Comparison of ENCODE assay signal across 8 mouse cellular contexts in the genomic region with DNA sequence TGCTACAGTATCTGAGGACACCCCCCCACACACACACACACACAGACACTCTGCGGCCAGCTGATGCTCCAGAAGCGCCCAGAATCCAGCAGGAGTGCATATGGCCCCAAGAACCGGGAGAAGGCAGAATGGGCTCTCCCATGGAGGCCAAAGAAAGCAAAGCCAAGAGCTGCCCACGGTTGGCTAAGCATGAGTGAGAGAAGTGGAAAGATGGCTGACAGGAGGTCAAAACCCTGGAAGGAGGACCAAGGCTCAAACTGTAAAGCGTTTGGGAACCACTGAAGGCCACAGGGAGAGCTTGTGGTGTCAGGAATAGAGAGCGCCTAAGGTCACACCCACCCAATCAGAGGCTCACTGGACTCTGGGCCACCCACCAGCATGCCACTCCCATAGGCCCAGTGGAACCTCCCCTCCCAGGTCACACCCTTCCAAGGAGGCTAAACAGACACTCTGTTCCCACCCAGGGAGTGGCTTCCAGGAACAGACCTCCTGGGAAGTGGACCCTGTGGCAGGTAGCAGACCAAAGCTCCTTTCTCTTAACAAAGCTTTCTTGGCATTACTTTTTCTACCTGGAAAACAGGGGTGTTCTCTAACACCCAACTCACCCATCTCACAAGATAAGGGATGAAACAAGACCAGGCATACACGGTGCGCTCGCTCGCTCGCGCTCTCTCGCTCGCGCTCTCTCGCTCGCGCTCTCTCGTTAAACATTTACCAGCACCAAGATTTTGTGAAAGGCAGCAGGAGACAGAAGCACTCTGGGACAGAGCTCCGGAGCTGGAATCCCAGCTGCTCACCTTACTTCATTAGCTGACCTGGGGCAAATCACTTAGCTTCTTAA. TPM values are rescaled to one million over a fixed set of nuclear protein-coding genes. Genes with fewer than 3 reads are reported as not detected.
DNase-seq lines count a peak whose midpoint lies in the region; ATAC-seq lines count a peak whose summit lies in the region.

No protein-coding gene starts in this region.

- H3K4me1 ChIP-seq in hindbrain, embryonic 16.5 days (ENCODE audit: control insufficient read depth, insufficient read depth, low read depth, low read length): peaks cover 32% of the 10 kb centered on the region
- H3K4me1 ChIP-seq in liver, embryonic 12.5 days: peaks cover 67% of the 10 kb centered on the region

- peak overlapping the region; percentile 63 for H3K27ac ChIP-seq in hindbrain, embryonic 16.5 days (ENCODE audit: low read depth, low read length)
- H3K27ac ChIP-seq in liver, embryonic 12.5 days: peak overlapping the region; percentile 96

- ATAC-seq in hindbrain, embryonic 16.5 days: no peak
- ATAC-seq in liver, embryonic 12.5 days: peak; percentile 95

- peak; percentile 37 for DNase-seq in ovary, postnatal 36 days (ENCODE audit: low spot score)
- DNase-seq in ovary, postnatal 14 days (ENCODE audit: low spot score): no peak
- DNase-seq in embryo, embryonic 10 days (ENCODE audit: low spot score): peak; percentile 68
- DNase-seq in neural tube, embryonic 10.5 days (ENCODE audit: extremely low spot score, low spot score): peak; percentile 36
- DNase-seq in layer of hippocampus, postnatal 25 days (ENCODE audit: extremely low spot score in 1 of 2, low spot score in 1 of 2): no peak
- DNase-seq in layer of hippocampus, postnatal 36 days: no peak

- H3K9me3 ChIP-seq in hindbrain, embryonic 16.5 days (ENCODE audit: control insufficient read depth, low read length): no peaks in the 10 kb centered on the region
- H3K9me3 ChIP-seq in liver, embryonic 12.5 days (replicated peaks): no peaks in the 10 kb centered on the region

- 34% methylated on average over 20 of the region's 20 CpGs for WGBS in hindbrain, embryonic 16.5 days
- WGBS in liver, embryonic 12.5 days (ENCODE audit: insufficient replicate concordance): 37% methylated on average over 20 of the region's 20 CpGs

- H3K4me2 ChIP-seq in hindbrain, embryonic 16.5 days (ENCODE audit: low read length): peak overlapping the region; percentile 91
- H3K4me2 ChIP-seq in liver, embryonic 12.5 days: peak overlapping the region; percentile 81

- no peaks in the 10 kb centered on the region for H3K36me3 ChIP-seq in hindbrain, embryonic 16.5 days (ENCODE audit: control insufficient read depth, insufficient read depth, low read length)
- peaks cover 13% of the 10 kb centered on the region for H3K36me3 ChIP-seq in liver, embryonic 12.5 days

- H3K27me3 ChIP-seq in hindbrain, embryonic 16.5 days (replicated peaks; ENCODE audit: control insufficient read depth, insufficient read depth, low read length): no peaks in the 10 kb centered on the region
- H3K27me3 ChIP-seq in liver, embryonic 12.5 days (replicated peaks): no peaks in the 10 kb centered on the region

- peak overlapping the region; percentile 71 for H3K4me3 ChIP-seq in hindbrain, embryonic 16.5 days (ENCODE audit: low read length)
- peak overlapping the region; percentile 81 for H3K4me3 ChIP-seq in liver, embryonic 12.5 days

- H3K9ac ChIP-seq in hindbrain, embryonic 16.5 days (ENCODE audit: low read depth, low read length): peak overlapping the region; percentile 80
- peak overlapping the region; percentile 83 for H3K9ac ChIP-seq in liver, embryonic 12.5 days

RNA-seq across cellular contexts. Expression of gene Samd4b, which starts 1.3 kb away (rescaled TPM):
- polyA plus RNA-seq in hindbrain, embryonic 16.5 days (2015; fragmentation: Nextera tagmentation; extraction: Ambion mirVana): 11.1 and 23.4 TPM in 2 replicates
- polyA plus RNA-seq in liver, embryonic 12.5 days (2016; fragmentation: Nextera tagmentation; extraction: Ambion mirVana): 10.0 and 12.5 TPM in 2 replicates
- total RNA-seq in layer of hippocampus, postnatal 25 days (2021): 10 to 100 TPM; 70.1 to 71.0 TPM
- total RNA-seq in layer of hippocampus, postnatal 36 days (2021): 10 to 100 TPM; 66.4 to 79.4 TPM

RNA-seq across cellular contexts. Expression of gene Pak4, which starts 1.3 kb away (rescaled TPM):
- polyA plus RNA-seq in hindbrain, embryonic 16.5 days (2015; fragmentation: Nextera tagmentation; extraction: Ambion mirVana): 18.2 and 21.5 TPM in 2 replicates
- 24.3 and 24.6 TPM in 2 replicates for polyA plus RNA-seq in liver, embryonic 12.5 days (2016; fragmentation: Nextera tagmentation; extraction: Ambion mirVana)
- total RNA-seq in layer of hippocampus, postnatal 25 days (2021): 10 to 100 TPM; 13.4 to 14.8 TPM
- total RNA-seq in layer of hippocampus, postnatal 36 days (2021): 10 to 100 TPM; 15.1 to 15.8 TPM

RNA-seq across cellular contexts. Expression of gene Acp7, which starts 34.5 kb away (rescaled TPM):
- 0.31 and 0.34 TPM in 2 replicates for polyA plus RNA-seq in hindbrain, embryonic 16.5 days (2015; fragmentation: Nextera tagmentation; extraction: Ambion mirVana)
- polyA plus RNA-seq in liver, embryonic 12.5 days (2016; fragmentation: Nextera tagmentation; extraction: Ambion mirVana): not detected in 2 replicates
- 1 to 10 TPM; 1.6 to 2.0 TPM for total RNA-seq in layer of hippocampus, postnatal 25 days (2021)
- 1 to 10 TPM; 1.2 to 1.7 TPM for total RNA-seq in layer of hippocampus, postnatal 36 days (2021)

RNA-seq across cellular contexts. Expression of gene Nccrp1, which starts 49.6 kb away (rescaled TPM):
- 0.14 TPM in 1 of 2 replicates, not detected in the other for polyA plus RNA-seq in hindbrain, embryonic 16.5 days (2015; fragmentation: Nextera tagmentation; extraction: Ambion mirVana)
- not detected in 2 replicates for polyA plus RNA-seq in liver, embryonic 12.5 days (2016; fragmentation: Nextera tagmentation; extraction: Ambion mirVana)
- total RNA-seq in layer of hippocampus, postnatal 25 days (2021): under 1 TPM; 0.40 to 0.57 TPM
- total RNA-seq in layer of hippocampus, postnatal 36 days (2021): under 1 TPM; 0.48 to 0.52 TPM

RNA-seq across cellular contexts. Expression of gene Sycn, which starts 56.0 kb away (rescaled TPM):
- not detected in 2 replicates for polyA plus RNA-seq in hindbrain, embryonic 16.5 days (2015; fragmentation: Nextera tagmentation; extraction: Ambion mirVana)
- not detected in 2 replicates for polyA plus RNA-seq in liver, embryonic 12.5 days (2016; fragmentation: Nextera tagmentation; extraction: Ambion mirVana)
- not detected for total RNA-seq in layer of hippocampus, postnatal 25 days (2021)
- total RNA-seq in layer of hippocampus, postnatal 36 days (2021): not detected

Comparison
In these comparisons a context has a peak if more than half of its experiments do, and no peak if none do; other contexts are left out.
1. DNase-seq: peak in ovary, postnatal 36 days (single experiment), embryo, embryonic 10 days (single experiment) and neural tube, embryonic 10.5 days (single experiment); none in ovary, postnatal 14 days (single experiment), layer of hippocampus, postnatal 25 days (0 of 2) and layer of hippocampus, postnatal 36 days (0 of 2).